Mouse (Mus musculus): ENCODE data around the gene Rrp15. TPM values are rescaled to one million over a fixed set of nuclear protein-coding genes. Genes with fewer than 3 reads are reported as not detected.

The Rrp15 gene
- total and polyA plus RNA-seq, 2 experiments from 2014 or later = 1.6 to 21.8 TPM

GRCm38 (mm10) chr1:186739828-186740227 is 9.3 kb downstream of the Rrp15 start:
- 67% methylated on average over 7 of the region's 7 CpGs for WGBS
- no peak for ATAC-seq (ENCODE audit: insufficient read depth, low read depth)
- Histone ChIP-seq H3K27me3 (ENCODE audit: control insufficient read depth, insufficient read depth, low read length) (no peaks in the 10 kb centered on the region), H3K4me1 (ENCODE audit: control insufficient read depth, insufficient read depth) (peaks cover 3% of the 10 kb centered on the region), H3K4me2 (ENCODE audit: low read depth, low read length) (no peak overlapping the region), H3K36me3 (replicated peaks; ENCODE audit: control insufficient read depth, insufficient read depth, low read length) (peaks cover 32% of the 10 kb centered on the region), H3K4me3 (ENCODE audit: low read depth, low read length) (no peak overlapping the region), H3K9me3 (replicated peaks; ENCODE audit: control insufficient read depth, low read length) (no peaks in the 10 kb centered on the region), H3K27ac (ENCODE audit: low read depth) (no peak overlapping the region), H3K9ac (replicated peaks; ENCODE audit: low read depth, low read length) (no peak overlapping the region)
- TF ChIP-seq EP300 (IDR thresholded peaks at IDR 0.05; ENCODE audit: low read depth) (no peak), CTCF (IDR thresholded peaks at IDR 0.05; ENCODE audit: low read depth) (no peak)
- DNase-seq (ENCODE audit: low spot score) = no peak

GRCm38 (mm10) chr1:186735537-186735936 is 13.6 kb downstream of the Rrp15 start:
- no peak for TF ChIP-seq EP300 (IDR thresholded peaks at IDR 0.05; ENCODE audit: low read depth)
- TF ChIP-seq CTCF (IDR thresholded peaks at IDR 0.05; ENCODE audit: low read depth) = no peak
- Histone ChIP-seq H3K36me3 (replicated peaks; ENCODE audit: control insufficient read depth, insufficient read depth, low read length) (peaks cover 32% of the 10 kb centered on the region), H3K4me3 (ENCODE audit: low read depth, low read length) (no peak overlapping the region), H3K9me3 (replicated peaks; ENCODE audit: control insufficient read depth, low read length) (no peaks in the 10 kb centered on the region), H3K27me3 (ENCODE audit: control insufficient read depth, insufficient read depth, low read length) (no peaks in the 10 kb centered on the region), H3K27ac (ENCODE audit: low read depth) (no peak overlapping the region), H3K4me1 (ENCODE audit: control insufficient read depth, insufficient read depth) (no peaks in the 10 kb centered on the region), H3K4me2 (ENCODE audit: low read depth, low read length) (no peak overlapping the region), H3K9ac (replicated peaks; ENCODE audit: low read depth, low read length) (no peak overlapping the region)
- DNase-seq (ENCODE audit: low spot score) (no peak), ATAC-seq (ENCODE audit: insufficient read depth, low read depth) (no peak)
- WGBS = 85% methylated on average over 5 of the region's 5 CpGs

- no peak overlapping the region for H3K4me3 ChIP-seq (ENCODE audit: low read depth, low read length)
- no peaks in the 10 kb centered on the region for H3K9me3 ChIP-seq (replicated peaks; ENCODE audit: control insufficient read depth, low read length)
- H3K27ac ChIP-seq (ENCODE audit: low read depth) = no peak overlapping the region
- TF ChIP-seq CTCF (IDR thresholded peaks at IDR 0.05; ENCODE audit: low read depth) (no peak), EP300 (IDR thresholded peaks at IDR 0.05; ENCODE audit: low read depth) (no peak)
- no peak overlapping the region for H3K9ac ChIP-seq (replicated peaks; ENCODE audit: low read depth, low read length)
- no peak overlapping the region for H3K4me2 ChIP-seq (ENCODE audit: low read depth, low read length)
- no peaks in the 10 kb centered on the region for H3K4me1 ChIP-seq (ENCODE audit: control insufficient read depth, insufficient read depth)
- H3K36me3 ChIP-seq (replicated peaks; ENCODE audit: control insufficient read depth, insufficient read depth, low read length) = peaks cover 20% of the 10 kb centered on the region
- H3K27me3 ChIP-seq (ENCODE audit: control insufficient read depth, insufficient read depth, low read length) = no peaks in the 10 kb centered on the region
- ATAC-seq (ENCODE audit: insufficient read depth, low read depth) = no peak
- DNase-seq (ENCODE audit: low spot score) = no peak
- WGBS = 93% methylated on average over 8 of the region's 8 CpGs
Observed at GRCm38 (mm10) chr1:186733052-186733451, 16.1 kb downstream of the Rrp15 start.

GRCm38 (mm10) chr1:186728778-186729177 is 20.4 kb downstream of the Rrp15 start:
- ATAC-seq (ENCODE audit: insufficient read depth, low read depth) = no peak
- 57% methylated on average over 4 of the region's 4 CpGs for WGBS

GRCm38 (mm10) chr1:186726117-186726516 is 23.0 kb downstream of the Rrp15 start:
- WGBS = 87% methylated on average over 7 of the region's 7 CpGs
- Histone ChIP-seq H3K9ac (replicated peaks; ENCODE audit: low read depth, low read length) (no peak overlapping the region), H3K9me3 (replicated peaks; ENCODE audit: control insufficient read depth, low read length) (no peaks in the 10 kb centered on the region), H3K4me3 (ENCODE audit: low read depth, low read length) (no peak overlapping the region), H3K4me2 (ENCODE audit: low read depth, low read length) (no peak overlapping the region), H3K27me3 (ENCODE audit: control insufficient read depth, insufficient read depth, low read length) (no peaks in the 10 kb centered on the region), H3K27ac (ENCODE audit: low read depth) (no peak overlapping the region), H3K36me3 (replicated peaks; ENCODE audit: control insufficient read depth, insufficient read depth, low read length) (no peaks in the 10 kb centered on the region), H3K4me1 (ENCODE audit: control insufficient read depth, insufficient read depth) (no peaks in the 10 kb centered on the region)
- DNase-seq (ENCODE audit: low spot score) = no peak
- TF ChIP-seq CTCF (IDR thresholded peaks at IDR 0.05; ENCODE audit: low read depth) = no peak
- no peak for TF ChIP-seq EP300 (IDR thresholded peaks at IDR 0.05; ENCODE audit: low read depth)
- no peak for ATAC-seq (ENCODE audit: insufficient read depth, low read depth)

More at GRCm38 (mm10) chr1:186728778-186729177, 20.4 kb downstream of the Rrp15 start:
- Histone ChIP-seq H3K27ac (ENCODE audit: low read depth) (no peak overlapping the region), H3K4me3 (ENCODE audit: low read depth, low read length) (no peak overlapping the region), H3K4me1 (ENCODE audit: control insufficient read depth, insufficient read depth) (no peaks in the 10 kb centered on the region), H3K9ac (replicated peaks; ENCODE audit: low read depth, low read length) (no peak overlapping the region), H3K27me3 (ENCODE audit: control insufficient read depth, insufficient read depth, low read length) (no peaks in the 10 kb centered on the region), H3K9me3 (replicated peaks; ENCODE audit: control insufficient read depth, low read length) (no peaks in the 10 kb centered on the region), H3K36me3 (replicated peaks; ENCODE audit: control insufficient read depth, insufficient read depth, low read length) (no peaks in the 10 kb centered on the region), H3K4me2 (ENCODE audit: low read depth, low read length) (no peak overlapping the region)
- TF ChIP-seq CTCF (IDR thresholded peaks at IDR 0.05; ENCODE audit: low read depth) = no peak
- TF ChIP-seq EP300 (IDR thresholded peaks at IDR 0.05; ENCODE audit: low read depth) = no peak
- no peak for DNase-seq (ENCODE audit: low spot score)

GRCm38 (mm10) chr1:186722299-186722698 is 26.9 kb downstream of the Rrp15 start:
- DNase-seq (ENCODE audit: low spot score) (no peak), ATAC-seq (ENCODE audit: insufficient read depth, low read depth) (no peak)
- H3K4me2 ChIP-seq (ENCODE audit: low read depth, low read length) = no peak overlapping the region
- H3K4me1 ChIP-seq (ENCODE audit: control insufficient read depth, insufficient read depth) = no peaks in the 10 kb centered on the region
- TF ChIP-seq CTCF (IDR thresholded peaks at IDR 0.05; ENCODE audit: low read depth) (no peak), EP300 (IDR thresholded peaks at IDR 0.05; ENCODE audit: low read depth) (no peak)
- 73% methylated on average over 9 of the region's 9 CpGs for WGBS
- peaks cover 22% of the 10 kb centered on the region for H3K36me3 ChIP-seq (replicated peaks; ENCODE audit: control insufficient read depth, insufficient read depth, low read length)
- no peaks in the 10 kb centered on the region for H3K9me3 ChIP-seq (replicated peaks; ENCODE audit: control insufficient read depth, low read length)
- no peaks in the 10 kb centered on the region for H3K27me3 ChIP-seq (ENCODE audit: control insufficient read depth, insufficient read depth, low read length)
- H3K27ac ChIP-seq (ENCODE audit: low read depth) = no peak overlapping the region
- no peak overlapping the region for H3K4me3 ChIP-seq (ENCODE audit: low read depth, low read length)
- H3K9ac ChIP-seq (replicated peaks; ENCODE audit: low read depth, low read length) = no peak overlapping the region

Data from heart, postnatal 0 days (tissue).